Mouse (Mus musculus) CH12.LX (cell line): ENCODE results near the gene Cep57l1. TPM values are rescaled to one million over a fixed set of nuclear protein-coding genes. Genes with fewer than 3 reads are reported as not detected.

Source experiments
- DNase-seq: peaks from one replicate; pipeline ENCODE4 v3.0.0-alpha.2; 2013; ENCODE audit errors: extremely low read depth
- H3K27ac ChIP-seq: 2 replicates; pipeline ENCODE4 v1.5.1; 2012; ENCODE audit warnings: low read depth, mild to moderate bottlenecking, control low read depth, moderate library complexity; ENCODE audit not compliant: insufficient read depth
- H3K27me3 ChIP-seq: replicated peaks from 2 replicates; pipeline ENCODE3; 2012; ENCODE audit warnings: inconsistent platforms
- H3K36me3 ChIP-seq, 2 experiments: replicated peaks in 1 of 2; 2 replicates each; pipeline versions ENCODE3 to v1.6.1; 2012; ENCODE audit warnings: inconsistent platforms in 1 of 2, low read length in 1 of 2, mild to moderate bottlenecking in 1 of 2, mixed read lengths in 1 of 2, moderate library complexity in 1 of 2; ENCODE audit not compliant: control insufficient read depth in 1 of 2, insufficient read depth in 1 of 2
- H3K4me1 ChIP-seq, 2 experiments: 2 replicates each; pipeline ENCODE4 v1.6.1; 2012; ENCODE audit warnings: inconsistent platforms in 1 of 2, moderate library complexity in 1 of 2; ENCODE audit not compliant: insufficient read depth in 2 of 2, control insufficient read depth in 1 of 2
- H3K4me2 ChIP-seq: 2 replicates; pipeline ENCODE4 v1.6.1; 2012; ENCODE audit warnings: low read depth, mild to moderate bottlenecking, control low read depth; ENCODE audit not compliant: poor library complexity, insufficient read depth, severe bottlenecking
- H3K4me3 ChIP-seq, 3 experiments: fragments of 150-350 bp in 1 of 3; sonication (generic) in 1 of 3; replicated peaks in 1 of 3; 2 replicates each; pipeline versions ENCODE3 to v1.5.1; 2011 to 2012; ENCODE audit warnings: low read depth in 2 of 3, low read length in 2 of 3, mild to moderate bottlenecking in 2 of 3, moderate library complexity in 2 of 3, control low read depth in 1 of 3, improper control_type of control experiment in 1 of 3, inconsistent platforms in 1 of 3, mixed read lengths in 1 of 3; ENCODE audit not compliant: poor library complexity in 1 of 3
- H3K79me2 ChIP-seq: replicated peaks from 2 replicates; pipeline ENCODE4 v1.6.1; 2012; ENCODE audit warnings: mild to moderate bottlenecking, moderate library complexity; ENCODE audit not compliant: control insufficient read depth, poor library complexity, insufficient read depth, severe bottlenecking; ENCODE audit errors: extremely low read depth
- H3K9ac ChIP-seq: 2 replicates; pipeline ENCODE4 v1.6.1; 2012; ENCODE audit warnings: low read depth, mild to moderate bottlenecking, control low read depth, moderate library complexity; ENCODE audit not compliant: insufficient read depth
- H3K9me3 ChIP-seq: replicated peaks from 2 replicates; pipeline ENCODE3; 2012; ENCODE audit warnings: low read length, inconsistent platforms, mixed read lengths
- BHLHE40 ChIP-seq: IDR thresholded peaks from 2 replicates; pipeline ENCODE4 v1.6.1; 2011; ENCODE audit warnings: mild to moderate bottlenecking, low read depth, low read length, improper control_type of control experiment
- CHD1 ChIP-seq: IDR thresholded peaks from 2 replicates; pipeline ENCODE4 v1.6.1; 2012; ENCODE audit warnings: low read depth, low read length, improper control_type of control experiment, inconsistent platforms
- CHD2 ChIP-seq: IDR thresholded peaks from 2 replicates; pipeline ENCODE4 v1.6.1; 2011; ENCODE audit warnings: low read length, improper control_type of control experiment
- CTCF ChIP-seq, 2 experiments: IDR thresholded peaks in 1 of 2; conservative IDR thresholded peaks in 1 of 2; 2 replicates each; pipeline ENCODE4 v1.5.1; 2011 to 2012; ENCODE audit warnings: low read depth in 2 of 2, low read length in 2 of 2, improper control_type of control experiment in 1 of 2, inconsistent platforms in 1 of 2, mild to moderate bottlenecking in 1 of 2, moderate library complexity in 1 of 2
- E2F4 ChIP-seq: IDR thresholded peaks from 2 replicates; pipeline ENCODE4 v1.6.1; 2011; ENCODE audit warnings: low read depth, low read length, improper control_type of control experiment; ENCODE audit not compliant: insufficient replicate concordance
- ELF1 ChIP-seq: IDR thresholded peaks from 2 replicates; pipeline ENCODE4 v1.6.1; 2014; ENCODE audit warnings: low read depth, mild to moderate bottlenecking, inconsistent platforms, low read length, improper control_type of control experiment
- EP300 ChIP-seq: IDR thresholded peaks from 2 replicates; pipeline ENCODE4 v1.6.1; 2011; ENCODE audit warnings: low read length, improper control_type of control experiment
- ETS1 ChIP-seq: conservative IDR thresholded peaks from 2 replicates; pipeline ENCODE4 v1.6.1; 2012; ENCODE audit warnings: low read depth, mild to moderate bottlenecking, inconsistent platforms, low read length, improper control_type of control experiment, moderate library complexity
- GABPA ChIP-seq: IDR thresholded peaks from 2 replicates; pipeline ENCODE4 v1.6.1; 2012; ENCODE audit warnings: low read depth, low read length, improper control_type of control experiment, inconsistent platforms; ENCODE audit not compliant: insufficient replicate concordance
- HCFC1 ChIP-seq: IDR thresholded peaks from 2 replicates; pipeline ENCODE4 v1.6.1; 2012; ENCODE audit warnings: low read depth, mild to moderate bottlenecking, inconsistent platforms, low read length, improper control_type of control experiment
- IRF4 ChIP-seq: IDR thresholded peaks from 2 replicates; pipeline ENCODE4 v1.6.1; 2014; ENCODE audit warnings: low read depth, mild to moderate bottlenecking, inconsistent platforms, low read length, improper control_type of control experiment
- JUN ChIP-seq: IDR thresholded peaks from 2 replicates; pipeline ENCODE4 v1.6.1; 2011; ENCODE audit warnings: low read depth, mild to moderate bottlenecking, low read length, improper control_type of control experiment, moderate library complexity; ENCODE audit not compliant: insufficient read depth
- JUND ChIP-seq: conservative IDR thresholded peaks from 2 replicates; pipeline ENCODE4 v1.6.1; 2011; ENCODE audit warnings: low read depth, low read length, improper control_type of control experiment
- KAT2A ChIP-seq: IDR thresholded peaks from 2 replicates; pipeline ENCODE4 v1.6.1; 2012; ENCODE audit warnings: low read length, improper control_type of control experiment, inconsistent platforms; ENCODE audit not compliant: insufficient replicate concordance
- MAFK ChIP-seq: IDR thresholded peaks from 2 replicates; pipeline ENCODE4 v1.6.1; 2011; ENCODE audit warnings: low read length, improper control_type of control experiment; ENCODE audit not compliant: insufficient replicate concordance
- MAX ChIP-seq: IDR thresholded peaks from 2 replicates; pipeline ENCODE4 v1.6.1; 2011; ENCODE audit warnings: low read length, improper control_type of control experiment
- MAZ ChIP-seq: IDR thresholded peaks from 2 replicates; pipeline ENCODE4 v1.6.1; 2012; ENCODE audit warnings: low read depth, mild to moderate bottlenecking, inconsistent platforms, low read length, improper control_type of control experiment, moderate library complexity
- MEF2A ChIP-seq: IDR thresholded peaks from 2 replicates; pipeline ENCODE4 v1.6.1; 2014; ENCODE audit warnings: low read depth, mild to moderate bottlenecking, inconsistent platforms, low read length, improper control_type of control experiment, borderline replicate concordance
- MXI1 ChIP-seq: IDR thresholded peaks from 2 replicates; pipeline ENCODE4 v1.6.1; 2011; ENCODE audit warnings: mild to moderate bottlenecking, low read depth, low read length, improper control_type of control experiment
- MYC ChIP-seq: IDR thresholded peaks from 2 replicates; pipeline ENCODE4 v1.6.1; 2011; ENCODE audit warnings: low read depth, mild to moderate bottlenecking, improper control_type of control experiment, low read length
- NELFE ChIP-seq: IDR thresholded peaks from 2 replicates; pipeline ENCODE4 v1.6.1; 2011; ENCODE audit warnings: low read depth, low read length, improper control_type of control experiment
- NRF1 ChIP-seq: IDR thresholded peaks from 2 replicates; pipeline ENCODE4 v1.6.1; 2014; ENCODE audit warnings: low read depth, mild to moderate bottlenecking, inconsistent platforms, low read length, improper control_type of control experiment, moderate library complexity
- PAX5 ChIP-seq: IDR thresholded peaks from 2 replicates; pipeline ENCODE4 v1.6.1; 2012; ENCODE audit warnings: low read length, inconsistent platforms, mixed read lengths
- POLR2A ChIP-seq: IDR thresholded peaks from 2 replicates; pipeline ENCODE4 v1.6.1; 2011; ENCODE audit warnings: low read depth, mild to moderate bottlenecking, improper control_type of control experiment, low read length
- POLR2AphosphoS2 ChIP-seq: IDR thresholded peaks from 2 replicates; pipeline ENCODE4 v1.6.1; 2011; ENCODE audit warnings: low read depth, low read length, improper control_type of control experiment
- RAD21 ChIP-seq: IDR thresholded peaks from 2 replicates; pipeline ENCODE4 v1.6.1; 2011; ENCODE audit warnings: low read depth, mild to moderate bottlenecking, low read length, improper control_type of control experiment, moderate library complexity
- RCOR1 ChIP-seq: conservative IDR thresholded peaks from 2 replicates; pipeline ENCODE4 v1.6.1; 2012; ENCODE audit warnings: low read depth, mild to moderate bottlenecking, inconsistent platforms, low read length, improper control_type of control experiment
- SIN3A ChIP-seq: IDR thresholded peaks from 2 replicates; pipeline ENCODE4 v1.6.1; 2012; ENCODE audit warnings: low read length, improper control_type of control experiment, inconsistent platforms
- SMC3 ChIP-seq: IDR thresholded peaks from 2 replicates; pipeline ENCODE4 v1.6.1; 2011; ENCODE audit warnings: low read depth, low read length, improper control_type of control experiment
- TBP ChIP-seq: conservative IDR thresholded peaks from 2 replicates; pipeline ENCODE4 v1.6.1; 2011; ENCODE audit warnings: low read depth, low read length, improper control_type of control experiment
- TCF12 ChIP-seq: IDR thresholded peaks from 2 replicates; pipeline ENCODE4 v1.6.1; 2014; ENCODE audit warnings: low read depth, mild to moderate bottlenecking, inconsistent platforms, low read length, improper control_type of control experiment
- UBTF ChIP-seq: IDR thresholded peaks from 2 replicates; pipeline ENCODE4 v1.6.1; 2012; ENCODE audit warnings: low read depth, mild to moderate bottlenecking, inconsistent platforms, low read length, improper control_type of control experiment, moderate library complexity
- USF1 ChIP-seq: IDR thresholded peaks from 2 replicates; pipeline ENCODE4 v1.6.1; 2014; ENCODE audit warnings: low read depth, mild to moderate bottlenecking, inconsistent platforms, low read length, improper control_type of control experiment
- USF2 ChIP-seq: conservative IDR thresholded peaks from 2 replicates; pipeline ENCODE4 v1.6.1; 2011; ENCODE audit warnings: low read depth, low read length, improper control_type of control experiment
- ZC3H11A ChIP-seq: IDR thresholded peaks from 2 replicates; pipeline ENCODE4 v1.6.1; 2012; ENCODE audit warnings: low read depth, mild to moderate bottlenecking, inconsistent platforms, low read length, improper control_type of control experiment
- ZKSCAN1 ChIP-seq: IDR thresholded peaks from 2 replicates; pipeline ENCODE4 v1.6.1; 2012; ENCODE audit warnings: low read depth, inconsistent platforms, low read length, improper control_type of control experiment, borderline replicate concordance
- ZMIZ1 ChIP-seq: IDR thresholded peaks from 2 replicates; pipeline ENCODE4 v1.6.1; 2012; ENCODE audit warnings: low read depth, mild to moderate bottlenecking, inconsistent platforms, low read length, improper control_type of control experiment
- ZNF384 ChIP-seq: IDR thresholded peaks from 2 replicates; pipeline ENCODE4 v1.6.1; 2012; ENCODE audit warnings: low read depth, low read length, improper control_type of control experiment, inconsistent platforms
- dilution Hi-C: fragments of 300-500 bp; cut with MboI; formaldehyde crosslinking; loops from 2 replicates; pipeline ENCODE4 v1.14.3; 2020; ENCODE audit warnings: low sequenced_read_pairs; ENCODE audit not compliant: extremely low pct_unique_long_range_greater_than_20kb, extremely low pct_ligation_motif_present
- in situ Hi-C: fragments of 300-500 bp; cut with MboI; formaldehyde crosslinking; loops from 3 replicates; pipeline ENCODE4 v1.14.3; 2019; ENCODE audit warnings: low sequenced_read_pairs, low pct_ligation_motif_present, low pct_unique_long_range_greater_than_20kb, mixed read lengths
- polyA plus RNA-seq: library from polyadenylated mRNA; unstranded; fragments of >175 nt; gene quantifications from 2 replicates; pipeline ENCODE4 v1.2.1, GENCODE M21; 2012; ENCODE audit warnings: low read depth; ENCODE audit not compliant: insufficient read length
- total RNA-seq, 2 experiments: library from RNA; depleted of rRNA; stranded (reverse); fragments of 300-350 nt in 1 of 2; fragments of >200 nt in 1 of 2; gene quantifications; 2 replicates each; pipeline ENCODE4 v1.2.3; 2012 to 2014

Cep57l1 gene
- total and polyA plus RNA-seq, 3 experiments = 14.1 to 28.1 (median 19.4) TPM

- dilution Hi-C loops = no loop called here
- H3K4me2 ChIP-seq = peak overlapping the region; percentile 99
- no peak overlapping the region for H3K27ac ChIP-seq
- DNase-seq = no peak
- H3K9me3 ChIP-seq = peaks cover 3% of the 10 kb centered on the region
- no peaks in the 10 kb centered on the region for H3K27me3 ChIP-seq
- H3K79me2 ChIP-seq = peaks cover 16% of the 10 kb centered on the region; the same call in 1 of the 2 replicates
- H3K4me3 ChIP-seq = peak overlapping the region; percentile 72 to 79 (median 74)
- peak overlapping the region; percentile 67 for H3K9ac ChIP-seq
- in situ Hi-C loops = loop anchor here (25.0 kb wide), 1 partner anchor 299 kb away; the partner anchor contains the start of gene Cd164
- TF ChIP-seq MAX (peak; percentile 88), POLR2A (no peak), TBP (no peak), GABPA (no peak), JUN (no peak), CTCF (conservative IDR thresholded peaks at IDR 0.05 in 1 of 2, IDR thresholded peaks at IDR 0.05 in 1 of 2; ENCODE audit: low read depth in 2 of 2, low read length in 2 of 2) (no peak), EP300 (0 out of 2 replicates have a peak, but pooled peaks have one; percentile 12), IRF4 (no peak), ZNF384 (no peak), ETS1 (peak; percentile 28; the same call in 1 of the 2 replicates), USF1 (no peak), RCOR1 (no peak), USF2 (no peak), PAX5 (no peak), ZKSCAN1 (no peak), NELFE (0 out of 2 replicates have a peak, but pooled peaks have one; percentile 9), BHLHE40 (peak; percentile 55), MAZ (no peak), POLR2AphosphoS2 (no peak), CHD2 (no peak), SIN3A (peak; percentile 89), RAD21 (no peak), TCF12 (no peak), CHD1 (no peak; the same call in 1 of the 2 replicates), SMC3 (no peak), MAFK (no peak), ZC3H11A (no peak), UBTF (no peak), MEF2A (no peak), ELF1 (no peak), JUND (no peak), HCFC1 (no peak), ZMIZ1 (no peak), E2F4 (0 out of 2 replicates have a peak, but pooled peaks have one; percentile 21), KAT2A (no peak), MXI1 (peak; percentile 92), NRF1 (no peak), MYC (0 out of 2 replicates have a peak, but pooled peaks have one; percentile 52)
- peaks cover 3 to 54% of the 10 kb centered on the region in 2 experiments; a peak in 3 of 4 replicates for H3K4me1 ChIP-seq
- H3K36me3 ChIP-seq = peaks cover 0 to 14% of the 10 kb centered on the region in 2 experiments
These were observed 1.1 kb upstream of the Cep57l1 start for GRCm38 (mm10) chr10:41810564-41811455.
